Mouse (Mus musculus): ENCODE data around the gene 1700067K01Rik.

GRCm38 (mm10) chr8:84053229-84053628 is 51.9 kb downstream of the 1700067K01Rik start:
- no peak for TF ChIP-seq CTCF (IDR thresholded peaks at IDR 0.05; ENCODE audit: control insufficient read depth, insufficient read depth, insufficient read length)
- no peak for TF ChIP-seq USF1 (IDR thresholded peaks at IDR 0.05; ENCODE audit: low read depth)
- no peak for TF ChIP-seq MYOG (IDR thresholded peaks at IDR 0.05; ENCODE audit: control insufficient read depth, extremely low read depth, insufficient read length)
- no peak for TF ChIP-seq MAX (IDR thresholded peaks at IDR 0.05)
- TF ChIP-seq CEBPB (IDR thresholded peaks at IDR 0.05; ENCODE audit: low read depth), result no peak
- no peak for TF ChIP-seq MYOD1 (IDR thresholded peaks at IDR 0.05; ENCODE audit: control insufficient read depth, insufficient read length, low read depth)
